Mouse (Mus musculus) spleen, adult 2 months (tissue): Measurements from ENCODE around the gene Scn2b. TPM values are rescaled to one million over a fixed set of nuclear protein-coding genes. Genes with fewer than 3 reads are reported as not detected.

Source experiments
- DNase-seq, 2 experiments: peaks; one replicate each; pipeline versions ENCODE4 v3.0.0 to v3.0.0-alpha.2; 2012 to 2021; ENCODE audit warnings: low spot score in 2 of 2, low read depth in 1 of 2
- H3K27ac ChIP-seq: fragments of 200-500 bp; 2 replicates; pipeline ENCODE4 v1.5.1; 2012; ENCODE audit warnings: low read length, inconsistent platforms; ENCODE audit not compliant: insufficient read depth
- H3K27me3 ChIP-seq: fragments of 200-500 bp; 2 replicates; pipeline ENCODE4 v1.6.1; 2012; ENCODE audit warnings: mild to moderate bottlenecking, moderate library complexity, low read length, inconsistent platforms; ENCODE audit not compliant: control insufficient read depth, insufficient read depth
- H3K36me3 ChIP-seq: fragments of 200-500 bp; 2 replicates; pipeline ENCODE4 v1.6.1; 2012; ENCODE audit warnings: mild to moderate bottlenecking, low read length, inconsistent platforms; ENCODE audit not compliant: control insufficient read depth, insufficient read depth
- H3K4me1 ChIP-seq: fragments of 200-500 bp; 2 replicates; pipeline ENCODE4 v1.6.1; 2011; ENCODE audit warnings: inconsistent platforms; ENCODE audit not compliant: control insufficient read depth, insufficient read depth, insufficient read length
- H3K4me3 ChIP-seq: fragments of 200-500 bp; 2 replicates; pipeline ENCODE4 v1.5.1; 2011; ENCODE audit warnings: mild to moderate bottlenecking, inconsistent platforms; ENCODE audit not compliant: insufficient read depth, insufficient read length; ENCODE audit errors: extremely low read depth
- CTCF ChIP-seq: fragments of 200-500 bp; IDR thresholded peaks from 2 replicates; pipeline ENCODE4 v1.5.1; 2011; ENCODE audit warnings: mild to moderate bottlenecking, inconsistent platforms; ENCODE audit not compliant: insufficient read depth, insufficient read length, insufficient replicate concordance; ENCODE audit errors: extremely low read depth
- POLR2A ChIP-seq: fragments of 200-500 bp; IDR thresholded peaks from 2 replicates; pipeline ENCODE4 v1.6.1; 2011; ENCODE audit warnings: low read depth, low read length, inconsistent platforms
- WGBS: fragments of 180-500 bp; shearing (Covaris S2); methylation state at CpG from one replicate; pipeline ENCODE4 v1.1.7; 2018; 5-methylcytosine and 5-hydroxymethylcytosine counted together
- polyA plus RNA-seq: library from polyadenylated mRNA; depleted of rRNA; stranded (reverse); fragments of >200 nt; gene quantifications from 2 replicates; pipeline ENCODE4 v1.2.3, GENCODE M21; 2012; rRNA removed

The Scn2b gene
- 0.97 and 1.8 TPM in 2 replicates for polyA plus RNA-seq

DNA sequence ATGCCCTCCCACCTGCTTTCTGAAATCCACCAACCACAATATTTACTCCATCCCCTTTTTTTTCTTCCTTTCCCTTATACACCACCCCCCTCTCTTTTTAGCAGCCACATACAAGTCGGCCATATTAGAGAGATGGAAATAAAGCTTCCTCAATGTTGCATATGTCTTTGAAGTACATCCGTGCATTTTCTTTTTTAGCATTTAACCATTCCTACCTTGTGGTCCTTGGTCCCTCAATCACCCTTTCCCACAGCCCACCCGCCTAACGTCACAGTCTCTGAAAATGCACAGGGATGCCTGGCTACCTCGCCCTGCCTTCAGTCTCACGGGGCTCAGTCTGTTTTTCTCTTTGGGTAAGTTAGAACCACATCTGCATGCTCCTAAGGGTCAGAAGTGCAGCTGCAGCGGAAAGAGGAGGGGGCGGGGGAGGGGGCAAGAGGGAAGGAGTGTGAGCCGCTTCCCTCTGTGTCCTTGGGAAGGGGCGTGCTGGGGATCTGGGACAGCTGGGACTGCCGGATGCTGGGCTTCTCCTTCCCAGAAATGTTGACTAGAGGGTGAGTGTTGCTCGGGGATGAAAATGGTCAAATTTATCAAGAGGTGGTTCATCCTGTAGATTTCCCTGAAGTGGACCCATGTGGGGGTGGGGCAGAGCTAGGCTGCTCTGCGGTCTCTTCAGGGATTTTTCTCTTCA lies at the start of gene Scn2b:
Gene Scn2b (plus strand): TSS at position 42 of the 691 bp plus-strand sequence.
- Histone ChIP-seq H3K4me1 (peaks cover 7% of the 10 kb centered on the region; the same call in 1 of the 2 replicates), H3K4me3 (no peak within 1 kb of the TSS; the same call in 1 of the 2 replicates), H3K36me3 (no peaks in the 10 kb centered on the region), H3K27ac (peak within 1 kb of the TSS; percentile 22; the same call in 1 of the 2 replicates), H3K27me3 (no peaks in the 10 kb centered on the region)
- no peak for DNase-seq
- WGBS: 7% methylated on average over 13 of the region's 13 CpGs
- no peak for TF ChIP-seq POLR2A
- TF ChIP-seq CTCF: no peak

DNA sequence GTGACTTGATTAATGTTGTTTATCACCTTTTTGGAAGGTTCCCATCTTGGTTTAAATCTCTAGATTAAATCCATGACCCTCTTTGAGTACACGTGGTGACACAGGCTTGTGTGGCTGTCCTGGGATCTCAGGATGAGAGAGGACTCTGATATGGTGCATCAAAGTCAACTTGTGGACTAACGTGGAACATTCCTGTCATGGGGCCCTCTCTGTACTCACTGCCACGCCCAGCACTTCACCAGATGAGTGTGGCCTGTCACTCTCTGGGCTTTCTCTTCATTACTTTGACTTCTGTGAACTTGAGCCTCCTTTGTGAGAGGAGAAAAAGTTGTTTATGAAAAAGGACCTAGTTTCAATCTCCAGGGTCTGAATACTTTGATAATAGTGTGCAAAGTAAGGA lies 45.8 kb upstream of the Scn2b start:
- WGBS: 75% methylated on average over 3 of the region's 3 CpGs
- Histone ChIP-seq H3K36me3 (peaks cover 4% of the 10 kb centered on the region; the same call in 1 of the 2 replicates), H3K27ac (no peak overlapping the region), H3K27me3 (no peaks in the 10 kb centered on the region), H3K4me1 (no peaks in the 10 kb centered on the region), H3K4me3 (no peak overlapping the region)
- DNase-seq: no peak
- TF ChIP-seq POLR2A: no peak
- no peak for TF ChIP-seq CTCF

DNA sequence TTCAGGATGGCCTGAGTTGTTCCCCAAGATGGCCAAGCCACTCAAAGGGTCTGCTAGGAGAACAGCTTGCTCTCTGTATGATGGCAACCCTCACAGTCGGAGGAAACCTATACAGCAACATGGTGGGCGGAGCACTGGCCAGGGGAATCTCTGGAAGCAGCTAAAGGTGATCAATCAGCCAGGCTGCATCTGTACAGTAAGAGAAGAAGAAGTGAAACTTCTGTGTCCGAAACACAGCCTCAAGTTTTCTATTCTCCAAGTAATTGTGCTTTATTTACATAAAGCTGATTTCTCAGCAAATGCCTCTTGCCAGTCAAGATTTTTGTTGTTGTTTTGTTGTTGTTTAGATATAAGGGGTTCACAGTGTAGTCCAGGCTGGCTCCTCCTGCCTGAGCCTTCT lies 39.7 kb upstream of the Scn2b start:
- H3K27ac ChIP-seq: no peak overlapping the region
- H3K4me3 ChIP-seq: no peak overlapping the region
- no peak for DNase-seq
- peaks cover 20% of the 10 kb centered on the region for H3K4me1 ChIP-seq
- WGBS: 32% methylated on average over 3 of the region's 3 CpGs
- H3K27me3 ChIP-seq: no peaks in the 10 kb centered on the region
- TF ChIP-seq POLR2A (no peak), CTCF (no peak)
- no peaks in the 10 kb centered on the region for H3K36me3 ChIP-seq

DNA sequence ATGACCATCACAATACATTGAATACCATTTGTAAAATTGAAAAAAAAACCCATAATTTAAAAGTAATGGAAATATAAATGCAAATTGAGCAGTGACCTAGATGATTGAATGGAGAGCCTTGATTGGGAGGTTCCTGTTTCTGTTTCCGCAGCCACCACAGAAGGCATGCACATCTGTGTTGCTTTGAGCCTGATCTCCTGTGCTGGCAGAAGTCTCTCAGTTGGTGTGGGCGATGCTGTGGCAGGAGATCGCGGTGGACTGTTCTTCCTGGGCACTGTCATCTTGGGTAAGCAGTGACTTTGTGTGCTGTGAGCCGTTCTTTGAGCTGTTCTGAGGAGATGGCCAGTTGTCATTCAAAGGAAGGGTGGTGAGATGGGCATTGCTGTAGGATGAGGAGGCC lies 38.6 kb upstream of the Scn2b start, which contains the start of gene Jaml:
Gene Jaml (plus strand): TSS at position 173 of the 400 bp plus-strand sequence.
- H3K27ac ChIP-seq: peak within 1 kb of the TSS; percentile 78
- H3K4me1 ChIP-seq: peaks cover 22% of the 10 kb centered on the region
- H3K36me3 ChIP-seq: no peaks in the 10 kb centered on the region
- peak within 1 kb of the TSS; percentile 56 for H3K4me3 ChIP-seq
- peak; percentile 77 for TF ChIP-seq POLR2A
- no peak for TF ChIP-seq CTCF
- H3K27me3 ChIP-seq: no peaks in the 10 kb centered on the region
- WGBS: 9% methylated on average over 5 of the region's 5 CpGs
- DNase-seq: peak; percentile 51 to 73

DNA sequence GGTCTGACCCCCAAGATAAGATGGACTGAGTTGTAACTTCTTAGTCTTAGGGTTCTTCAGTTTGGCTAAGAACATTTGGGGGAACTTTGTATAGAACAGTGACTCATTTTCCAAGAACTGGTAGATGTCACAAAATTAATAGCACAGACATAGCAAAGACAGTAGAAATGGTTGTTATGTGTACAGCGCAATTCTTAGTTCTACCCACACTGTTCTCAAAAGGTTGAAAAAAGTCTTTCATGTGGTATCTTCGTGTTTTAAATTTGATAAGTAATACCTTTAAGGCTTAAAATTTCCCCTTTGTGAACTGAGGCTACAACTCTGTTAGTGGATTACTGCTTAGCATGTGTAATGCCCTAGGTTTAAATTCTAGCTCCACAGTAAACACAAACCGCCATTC lies 34.5 kb upstream of the Scn2b start:
- DNase-seq: no peak
- no peak for TF ChIP-seq POLR2A
- TF ChIP-seq CTCF: no peak
- H3K4me1 ChIP-seq: peaks cover 33% of the 10 kb centered on the region
- H3K36me3 ChIP-seq: no peaks in the 10 kb centered on the region
- WGBS: 81% methylated on average over 3 of the region's 3 CpGs
- no peak overlapping the region for H3K27ac ChIP-seq
- H3K27me3 ChIP-seq: no peaks in the 10 kb centered on the region
- no peak overlapping the region for H3K4me3 ChIP-seq

DNA sequence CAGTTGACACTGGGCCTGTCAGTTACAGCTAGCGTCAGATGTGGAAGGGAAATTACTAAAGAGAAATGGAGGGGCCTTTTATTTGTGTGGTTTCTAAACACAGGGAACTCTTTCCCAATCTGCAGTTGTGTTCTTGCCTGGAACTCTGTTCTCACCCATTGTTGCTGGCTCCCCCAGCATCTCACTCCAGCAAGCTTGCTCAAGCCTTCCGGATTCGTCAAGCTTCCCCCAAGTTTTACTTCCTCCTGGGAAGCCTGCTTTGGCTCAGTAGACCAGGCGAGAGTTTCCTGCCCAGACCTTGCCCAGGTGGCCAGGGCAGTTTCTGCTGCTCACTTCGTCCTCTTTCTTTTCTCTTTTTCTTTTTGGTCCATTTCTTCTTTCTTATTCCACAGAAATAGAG lies 33.0 kb upstream of the Scn2b start:
- Histone ChIP-seq H3K4me1 (peaks cover 22% of the 10 kb centered on the region; the same call in 1 of the 2 replicates), H3K36me3 (no peaks in the 10 kb centered on the region), H3K27ac (0 out of 2 replicates have a peak overlapping the region, but pooled peaks have one; percentile 13), H3K4me3 (no peak overlapping the region), H3K27me3 (no peaks in the 10 kb centered on the region)
- peak in 1 of 2 experiments; percentile 24 for DNase-seq
- TF ChIP-seq POLR2A: no peak
- WGBS: 34% methylated on average over 5 of the region's 5 CpGs
